9 mouse cellular contexts compared by ENCODE assay signal in genomic region chr10:60080982-60081825, GRCm38 (mm10). TPM values are rescaled to one million over a fixed set of nuclear protein-coding genes. Genes with fewer than 3 reads are reported as not detected.
DNase-seq lines count a peak whose midpoint lies in the region; ATAC-seq and TF ChIP-seq lines count a peak whose summit lies in the region.
"Had no signal": no experiment of that assay in that cellular context is flagged by ENCODE, and none has a peak within 500 bp of the region (broad histone marks: within the 10 kb centered on the region; RNA-seq: fewer than 3 reads in every experiment).

No protein-coding gene starts in this region.

- H3K27me3 ChIP-seq in E14TG2a.4 (ENCODE audit: insufficient read depth, low read length): no peaks in the 10 kb centered on the region
- no peaks in the 10 kb centered on the region for H3K27me3 ChIP-seq in forebrain, postnatal 0 days (ENCODE audit: insufficient read depth, low read length)
- H3K27me3 ChIP-seq in hindbrain, embryonic 15.5 days: no peaks in the 10 kb centered on the region
- H3K27me3 ChIP-seq in liver, embryonic 11.5 days (replicated peaks; ENCODE audit: control insufficient read depth, insufficient read depth, low read length): no peaks in the 10 kb centered on the region

- TF ChIP-seq CTCF in E14TG2a.4 (conservative IDR thresholded peaks at IDR 0.05; ENCODE audit: low read length): no peak
- TF ChIP-seq CTCF in forebrain, postnatal 0 days (IDR thresholded peaks at IDR 0.05; ENCODE audit: low read depth): no peak

- H3K9ac ChIP-seq in forebrain, postnatal 0 days: no peak overlapping the region
- H3K9ac ChIP-seq in hindbrain, embryonic 15.5 days: no peak overlapping the region
- H3K9ac ChIP-seq in liver, embryonic 11.5 days (ENCODE audit: low read depth, low read length): 0 out of 2 replicates have a peak overlapping the region, but pooled peaks have one; percentile 23

- no peaks in the 10 kb centered on the region for H3K9me3 ChIP-seq in E14TG2a.4 (ENCODE audit: low read length)
- no peaks in the 10 kb centered on the region for H3K9me3 ChIP-seq in forebrain, postnatal 0 days (ENCODE audit: low read length)
- H3K9me3 ChIP-seq in hindbrain, embryonic 15.5 days: no peaks in the 10 kb centered on the region
- H3K9me3 ChIP-seq in liver, embryonic 11.5 days (ENCODE audit: control insufficient read depth, low read length): no peaks in the 10 kb centered on the region

- peak overlapping the region; percentile 55 for H3K4me3 ChIP-seq in E14TG2a.4 (replicated peaks; ENCODE audit: low read length)
- H3K4me3 ChIP-seq in forebrain, postnatal 0 days (ENCODE audit: low read depth, low read length): no peak overlapping the region
- no peak overlapping the region for H3K4me3 ChIP-seq in hindbrain, embryonic 15.5 days
- H3K4me3 ChIP-seq in liver, embryonic 11.5 days (ENCODE audit: low read depth, low read length): no peak overlapping the region
- H3K4me3 ChIP-seq: erythroblast, embryonic 14.5 days had no signal

- peak overlapping the region; percentile 29; the same call in 1 of the 2 replicates for H3K27ac ChIP-seq in forebrain, postnatal 0 days (ENCODE audit: low read depth, low read length)
- peak overlapping the region; percentile 66 for H3K27ac ChIP-seq in hindbrain, embryonic 15.5 days (replicated peaks)
- peak overlapping the region; percentile 93 for H3K27ac ChIP-seq in liver, embryonic 11.5 days (ENCODE audit: low read depth, low read length)

- 56% methylated on average over 21 of the region's 21 CpGs for WGBS in forebrain, postnatal 0 days
- 64% methylated on average over 21 of the region's 21 CpGs for WGBS in hindbrain, embryonic 15.5 days
- 60% methylated on average over 21 of the region's 21 CpGs for WGBS in liver, embryonic 11.5 days

- no peak overlapping the region for H3K4me2 ChIP-seq in forebrain, postnatal 0 days (ENCODE audit: low read depth)
- H3K4me2 ChIP-seq in hindbrain, embryonic 15.5 days: no peak overlapping the region
- peak overlapping the region; percentile 37 for H3K4me2 ChIP-seq in liver, embryonic 11.5 days

- peaks cover 42% of the 10 kb centered on the region for H3K4me1 ChIP-seq in E14TG2a.4 (replicated peaks; ENCODE audit: low read depth, low read length)
- peaks cover 8% of the 10 kb centered on the region; the same call in 1 of the 2 replicates for H3K4me1 ChIP-seq in forebrain, postnatal 0 days (ENCODE audit: insufficient read depth)
- peaks cover 36% of the 10 kb centered on the region for H3K4me1 ChIP-seq in hindbrain, embryonic 15.5 days (replicated peaks)
- H3K4me1 ChIP-seq in liver, embryonic 11.5 days (replicated peaks; ENCODE audit: control insufficient read depth, insufficient read depth, low read length): peaks cover 50% of the 10 kb centered on the region

- peak; percentile 38 for DNase-seq in adrenal gland, postnatal 10 days
- DNase-seq in adrenal gland, adult 18-20 months (ENCODE audit: low spot score in 2 of 2): no peak
- DNase-seq in forebrain, postnatal 0 days: no peak
- DNase-seq in liver, embryonic 11.5 days (ENCODE audit: low spot score): no peak
- DNase-seq in spleen, postnatal 4 days (ENCODE audit: low spot score in 2 of 2): peak; percentile 23 to 71
- DNase-seq in left cerebral cortex, adult 18-20 months (ENCODE audit: low spot score in 2 of 2): no peak

- H3K36me3 ChIP-seq in E14TG2a.4 (ENCODE audit: insufficient read depth, low read length): no peaks in the 10 kb centered on the region
- H3K36me3 ChIP-seq in forebrain, postnatal 0 days (ENCODE audit: insufficient read depth): no peaks in the 10 kb centered on the region
- H3K36me3 ChIP-seq in hindbrain, embryonic 15.5 days: no peaks in the 10 kb centered on the region
- no peaks in the 10 kb centered on the region for H3K36me3 ChIP-seq in liver, embryonic 11.5 days (ENCODE audit: control insufficient read depth, insufficient read depth, low read length)

- no peak for ATAC-seq in forebrain, postnatal 0 days
- peak; percentile 35; the same call in 1 of the 2 replicates for ATAC-seq in hindbrain, embryonic 15.5 days (ENCODE audit: low FRiP score, low read depth)
- no peak for ATAC-seq in liver, embryonic 11.5 days (replicated peaks; ENCODE audit: low FRiP score)

RNA-seq across cellular contexts. Expression of gene Spock2, which starts 24.8 kb away (rescaled TPM):
- total RNA-seq in adrenal gland, postnatal 10 days (2021): 10 to 100 TPM; 32.9 to 37.8 TPM
- 10 to 100 TPM; 41.7 to 51.4 TPM for total RNA-seq in adrenal gland, adult 18-20 months (2021)
- total RNA-seq in forebrain, postnatal 0 days (2014; rRNA removed): 156 and 215 TPM in 2 replicates
- 50.7 and 84.8 TPM in 2 replicates for polyA plus RNA-seq in forebrain, postnatal 0 days (2015; fragmentation: Nextera tagmentation; extraction: Ambion mirVana)
- 106 and 113 TPM in 2 replicates for polyA plus RNA-seq in hindbrain, embryonic 15.5 days (2015; fragmentation: Nextera tagmentation; extraction: Ambion mirVana)
- 0.44 and 0.52 TPM in 2 replicates for polyA plus RNA-seq in liver, embryonic 11.5 days (2014; fragmentation: Nextera tagmentation; extraction: Ambion mirVana)
- total RNA-seq in left cerebral cortex, adult 18-20 months (2021): 100 to 1,000 TPM; 536 to 539 TPM

Comparison
In these comparisons a context has a peak if more than half of its experiments do, and no peak if none do; other contexts are left out.
1. DNase-seq: peak in adrenal gland, postnatal 10 days (single experiment) and spleen, postnatal 4 days (2 of 2); none in adrenal gland, adult 18-20 months (0 of 2), forebrain, postnatal 0 days (single experiment), liver, embryonic 11.5 days (single experiment) and left cerebral cortex, adult 18-20 months (0 of 2).
2. H3K27ac ChIP-seq: peak in every context shown above with its lines; median percentile 93 in liver, embryonic 11.5 days; 66 in hindbrain, embryonic 15.5 days; 29 in forebrain, postnatal 0 days.